Mouse (Mus musculus) CD4-positive naive resting alpha-beta T cell, adult 76 days (primary cell): Measurements from ENCODE around the gene Olfr63. TPM values are rescaled to one million over a fixed set of nuclear protein-coding genes. Genes with fewer than 3 reads are reported as not detected.

Experiments
- total RNA-seq: library from RNA; stranded (reverse); gene quantifications from one replicate; pipeline ENCODE4 v1.2.4, GENCODE M21; 2023

The Olfr63 gene
- not detected for total RNA-seq

GRCm38 (mm10) chr17:33264376-33264775 is at the start of gene Olfr63:
Gene Olfr63 (plus strand): TSS chr17:33264676.

GRCm38 (mm10) chr17:33221590-33221989 is 42.9 kb upstream of the Olfr63 start, which contains the start of gene Olfr1564:
Gene Olfr1564 (minus strand): TSS chr17:33221690.

GRCm38 (mm10) chr17:33254530-33255318 is 9.8 kb upstream of the Olfr63 start, which contains the start of gene Zfp955a:
Gene Zfp955a (minus strand): TSS chr17:33255145.

GRCm38 (mm10) chr17:33289039-33289875 is 24.8 kb downstream of the Olfr63 start, which contains the start of gene Zfp955b:
Gene Zfp955b (plus strand): TSS chr17:33289544.

Other genes with a start within 250 kb of the Olfr63 start
- 3.6 TPM for gene Zfp763, start 231.3 kb upstream of the Olfr63 start, total RNA-seq
- not detected for gene 4921501E09Rik, start 196.6 kb upstream of the Olfr63 start, total RNA-seq
- 3.2 TPM for gene Zfp563, start 175.4 kb upstream of the Olfr63 start, total RNA-seq
- gene Morc2b, start 125.0 kb upstream of the Olfr63 start, total RNA-seq, result not detected
- gene Olfr55, start 96.2 kb upstream of the Olfr63 start, total RNA-seq, result not detected
- gene Olfr239, start 73.4 kb upstream of the Olfr63 start, total RNA-seq, result not detected
- gene Olfr1564, start 43.0 kb upstream of the Olfr63 start, total RNA-seq, result not detected
- 8.2 TPM for gene Zfp955a, start 9.5 kb upstream of the Olfr63 start, total RNA-seq
- 6.1 TPM for gene Zfp955b, start 24.9 kb downstream of the Olfr63 start, total RNA-seq
- gene Zfp81, start 94.2 kb downstream of the Olfr63 start, total RNA-seq, result 16.5 TPM
- gene Zfp101, start 130.0 kb downstream of the Olfr63 start, total RNA-seq, result 9.6 TPM
- gene Actl9, start 168.2 kb downstream of the Olfr63 start, total RNA-seq, result not detected